Mouse (Mus musculus): ENCODE measurements around the gene 9330161L09Rik. TPM values are rescaled to one million over a fixed set of nuclear protein-coding genes. Genes with fewer than 3 reads are reported as not detected.

The 9330161L09Rik gene
- polyA plus RNA-seq, 1 experiment from 2014 or later, result 0.60 TPM

- Histone ChIP-seq H3K27ac (replicated peaks) (peak within 1 kb of the TSS; percentile 87), H3K36me3 (replicated peaks) (peaks cover 26% of the 10 kb centered on the region), H3K9me3 (no peaks in the 10 kb centered on the region), H3K27me3 (replicated peaks; ENCODE audit: low read depth, poor library complexity, severe bottlenecking) (no peaks in the 10 kb centered on the region), H3K4me3 (peak within 1 kb of the TSS; percentile 97), H3K4me1 (peaks cover 26% of the 10 kb centered on the region)
- peak; percentile 99 for DNase-seq (ENCODE audit: low spot score)
- WGBS, result 2% methylated on average over 33 of the region's 33 CpGs
Measured at GRCm38 (mm10) chr12:103425729-103426470, 18.3 kb upstream of the 9330161L09Rik start, which contains the start of gene Ddx24. Ddx24 (minus strand) TSS chr12:103425830.

GRCm38 (mm10) chr12:103425016-103425728, 17.6 kb upstream of the 9330161L09Rik start:
- Histone ChIP-seq H3K27me3 (replicated peaks; ENCODE audit: low read depth, poor library complexity, severe bottlenecking) (no peaks in the 10 kb centered on the region), H3K4me1 (peaks cover 26% of the 10 kb centered on the region), H3K9me3 (no peaks in the 10 kb centered on the region), H3K4me3 (peak overlapping the region; percentile 97), H3K36me3 (replicated peaks) (peaks cover 26% of the 10 kb centered on the region), H3K27ac (replicated peaks) (peak overlapping the region; percentile 87)
- 9% methylated on average over 33 of the region's 33 CpGs for WGBS
- no peak for DNase-seq (ENCODE audit: low spot score)

- Histone ChIP-seq H3K36me3 (replicated peaks) (peaks cover 97% of the 10 kb centered on the region), H3K27me3 (replicated peaks; ENCODE audit: low read depth, poor library complexity, severe bottlenecking) (no peaks in the 10 kb centered on the region), H3K4me1 (no peaks in the 10 kb centered on the region), H3K9me3 (no peaks in the 10 kb centered on the region), H3K4me3 (no peak overlapping the region), H3K27ac (replicated peaks) (no peak overlapping the region)
- DNase-seq (ENCODE audit: low spot score), result no peak
- 94% methylated on average over 10 of the region's 10 CpGs for WGBS
Measured at GRCm38 (mm10) chr12:103408144-103408543, 524 bp upstream of the 9330161L09Rik start.

- H3K4me1 ChIP-seq, result no peaks in the 10 kb centered on the region
- H3K4me3 ChIP-seq, result no peak overlapping the region
- DNase-seq (ENCODE audit: low spot score), result no peak
- no peaks in the 10 kb centered on the region for H3K9me3 ChIP-seq
- WGBS, result 89% methylated on average over 18 of the region's 18 CpGs
- H3K27me3 ChIP-seq (replicated peaks; ENCODE audit: low read depth, poor library complexity, severe bottlenecking), result no peaks in the 10 kb centered on the region
- peaks cover 75% of the 10 kb centered on the region for H3K36me3 ChIP-seq (replicated peaks)
- no peak overlapping the region for H3K27ac ChIP-seq (replicated peaks)
Measured at GRCm38 (mm10) chr12:103404131-103404530, 3.5 kb downstream of the 9330161L09Rik start.

GRCm38 (mm10) chr12:103396751-103397150, 10.9 kb downstream of the 9330161L09Rik start:
- H3K4me1 ChIP-seq, result peaks cover 15% of the 10 kb centered on the region
- WGBS, result 81% methylated on average over 7 of the region's 7 CpGs
- H3K9me3 ChIP-seq, result no peaks in the 10 kb centered on the region
- no peak overlapping the region for H3K4me3 ChIP-seq
- no peak overlapping the region for H3K27ac ChIP-seq (replicated peaks)
- H3K36me3 ChIP-seq (replicated peaks), result 0 out of 2 replicates have a peak, but pooled peaks cover 8% of the 10 kb centered on the region
- no peaks in the 10 kb centered on the region for H3K27me3 ChIP-seq (replicated peaks; ENCODE audit: low read depth, poor library complexity, severe bottlenecking)
- DNase-seq (ENCODE audit: low spot score), result no peak

- WGBS, result 79% methylated on average over 12 of the region's 12 CpGs
- Histone ChIP-seq H3K36me3 (replicated peaks) (0 out of 2 replicates have a peak, but pooled peaks cover 2% of the 10 kb centered on the region), H3K27me3 (replicated peaks; ENCODE audit: low read depth, poor library complexity, severe bottlenecking) (no peaks in the 10 kb centered on the region), H3K4me1 (peaks cover 25% of the 10 kb centered on the region), H3K27ac (replicated peaks) (no peak overlapping the region), H3K4me3 (no peak overlapping the region), H3K9me3 (no peaks in the 10 kb centered on the region)
- DNase-seq (ENCODE audit: low spot score), result no peak
Measured at GRCm38 (mm10) chr12:103395486-103396275, 11.9 kb downstream of the 9330161L09Rik start.

- no peaks in the 10 kb centered on the region for H3K36me3 ChIP-seq (replicated peaks)
- H3K4me3 ChIP-seq, result no peak overlapping the region
- H3K4me1 ChIP-seq, result peaks cover 40% of the 10 kb centered on the region
- 68% methylated on average over 6 of the region's 6 CpGs for WGBS
- DNase-seq (ENCODE audit: low spot score), result no peak
- H3K27me3 ChIP-seq (replicated peaks; ENCODE audit: low read depth, poor library complexity, severe bottlenecking), result no peaks in the 10 kb centered on the region
- no peaks in the 10 kb centered on the region for H3K9me3 ChIP-seq
- H3K27ac ChIP-seq (replicated peaks), result peak overlapping the region; percentile 41; the same call in 1 of the 2 replicates
Measured at GRCm38 (mm10) chr12:103393528-103393927, 14.1 kb downstream of the 9330161L09Rik start.

GRCm38 (mm10) chr12:103391098-103391497, 16.5 kb downstream of the 9330161L09Rik start:
- WGBS, result 83% methylated on average over 7 of the region's 7 CpGs
- H3K4me1 ChIP-seq, result peaks cover 40% of the 10 kb centered on the region
- DNase-seq (ENCODE audit: low spot score), result no peak
- no peaks in the 10 kb centered on the region for H3K36me3 ChIP-seq (replicated peaks)
- H3K27ac ChIP-seq (replicated peaks), result no peak overlapping the region
- no peaks in the 10 kb centered on the region for H3K27me3 ChIP-seq (replicated peaks; ENCODE audit: low read depth, poor library complexity, severe bottlenecking)
- H3K4me3 ChIP-seq, result no peak overlapping the region
- no peaks in the 10 kb centered on the region for H3K9me3 ChIP-seq

GRCm38 (mm10) chr12:103389982-103390381, 17.6 kb downstream of the 9330161L09Rik start:
- no peaks in the 10 kb centered on the region for H3K27me3 ChIP-seq (replicated peaks; ENCODE audit: low read depth, poor library complexity, severe bottlenecking)
- peaks cover 40% of the 10 kb centered on the region for H3K4me1 ChIP-seq
- DNase-seq (ENCODE audit: low spot score), result no peak
- no peaks in the 10 kb centered on the region for H3K36me3 ChIP-seq (replicated peaks)
- H3K4me3 ChIP-seq, result peak overlapping the region; percentile 82; the same call in 1 of the 2 replicates
- WGBS, result 82% methylated on average over 4 of the region's 4 CpGs
- H3K9me3 ChIP-seq, result no peaks in the 10 kb centered on the region
- H3K27ac ChIP-seq (replicated peaks), result no peak overlapping the region

GRCm38 (mm10) chr12:103389348-103389727, 18.3 kb downstream of the 9330161L09Rik start:
- Histone ChIP-seq H3K27ac (replicated peaks) (peak overlapping the region; percentile 92), H3K27me3 (replicated peaks; ENCODE audit: low read depth, poor library complexity, severe bottlenecking) (no peaks in the 10 kb centered on the region), H3K4me1 (peaks cover 40% of the 10 kb centered on the region), H3K9me3 (no peaks in the 10 kb centered on the region), H3K4me3 (peak overlapping the region; percentile 82), H3K36me3 (replicated peaks) (no peaks in the 10 kb centered on the region)
- 67% methylated on average over 2 of the region's 2 CpGs for WGBS
- DNase-seq (ENCODE audit: low spot score), result no peak

- Histone ChIP-seq H3K27ac (replicated peaks) (peak within 1 kb of the TSS; percentile 92), H3K36me3 (replicated peaks) (no peaks in the 10 kb centered on the region), H3K4me3 (peak within 1 kb of the TSS; percentile 82), H3K9me3 (no peaks in the 10 kb centered on the region), H3K4me1 (peaks cover 36% of the 10 kb centered on the region), H3K27me3 (replicated peaks; ENCODE audit: low read depth, poor library complexity, severe bottlenecking) (no peaks in the 10 kb centered on the region)
- DNase-seq (ENCODE audit: low spot score), result peak; percentile 96
- WGBS, result under 1% methylated on average over 58 of the region's 58 CpGs
Measured at GRCm38 (mm10) chr12:103388505-103389347, 18.9 kb downstream of the 9330161L09Rik start, which contains the start of gene Otub2. Otub2 (plus strand) TSS chr12:103388682.
